Mouse (Mus musculus) left cerebral cortex, adult 9 months (tissue): ENCODE results near the gene Rflnb.

Experiments used
- DNase-seq, 2 experiments: peaks; one replicate each; pipeline ENCODE4 v3.0.0; 2022; ENCODE audit warnings: low spot score in 2 of 2

Rflnb gene

DNA sequence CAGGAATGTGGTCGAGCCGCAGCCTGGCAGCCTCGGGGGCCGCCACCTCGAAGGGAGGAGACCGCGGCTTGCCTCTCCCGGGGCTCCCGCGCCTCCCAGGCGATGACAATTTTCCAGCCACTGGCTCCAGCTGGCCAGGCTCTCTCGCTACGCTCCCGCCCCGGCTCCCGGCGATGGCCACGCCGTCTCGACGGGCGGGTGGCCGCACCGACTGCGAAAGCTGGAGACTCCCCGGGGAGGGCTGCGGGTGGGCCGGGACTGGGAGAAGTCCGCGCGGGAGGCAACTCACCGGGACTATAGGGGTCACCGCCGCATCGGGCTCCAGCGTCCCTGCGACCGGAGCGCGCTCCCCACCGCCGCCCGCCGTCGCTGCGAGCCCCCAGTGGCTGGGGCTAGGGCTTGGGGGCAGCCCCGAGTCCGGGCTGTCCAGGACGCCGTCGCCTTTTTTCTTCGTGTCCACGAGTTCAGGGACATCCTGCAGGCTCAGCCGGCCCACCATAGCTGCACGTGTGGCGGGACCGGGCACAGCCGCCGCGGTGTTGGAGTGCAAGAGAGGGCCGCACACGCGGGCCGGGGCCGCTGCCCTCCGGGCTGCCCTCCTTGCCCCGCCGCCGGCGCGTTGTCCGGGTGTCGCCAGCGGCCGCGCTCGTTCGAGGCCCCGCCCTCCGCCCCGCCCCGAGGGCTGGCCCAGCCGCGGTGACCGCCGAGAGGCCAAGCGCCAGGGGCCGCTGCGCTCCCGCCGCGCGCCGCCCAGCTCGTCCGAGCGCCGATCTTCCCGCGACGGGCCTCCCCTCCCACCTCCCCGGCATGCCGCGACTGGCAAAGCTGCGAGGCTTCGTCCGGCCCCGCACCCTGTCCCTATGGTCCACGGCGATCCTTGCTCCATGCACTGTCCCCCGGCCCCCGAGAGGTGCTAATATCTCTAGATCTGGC, at the start of gene Rflnb:
Gene Rflnb (minus strand): TSS at position 644 of the 933 bp plus-strand sequence.
- DNase-seq, result peak in 1 of 2 experiments; percentile 44

DNA sequence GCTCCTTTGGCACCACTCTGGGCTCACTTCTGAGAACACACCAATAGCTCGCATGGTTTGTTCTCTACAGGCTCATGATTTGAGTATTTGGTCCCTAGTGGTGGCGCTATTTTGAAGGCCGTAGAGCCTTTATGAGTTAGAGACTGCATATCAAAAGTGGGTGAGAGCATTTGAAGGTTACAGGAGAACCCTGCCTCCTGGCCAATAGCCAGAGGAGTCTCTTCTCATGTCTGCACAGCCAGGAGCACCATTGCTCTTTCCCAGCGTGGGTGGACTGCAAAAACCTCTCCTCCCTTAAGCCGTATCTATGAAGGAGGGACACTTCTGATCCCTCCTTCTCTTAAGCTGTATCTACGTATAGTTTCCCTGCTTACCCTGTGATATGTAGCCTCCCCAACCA, 49.8 kb upstream of the Rflnb start:
- DNase-seq, result no peak

DNA sequence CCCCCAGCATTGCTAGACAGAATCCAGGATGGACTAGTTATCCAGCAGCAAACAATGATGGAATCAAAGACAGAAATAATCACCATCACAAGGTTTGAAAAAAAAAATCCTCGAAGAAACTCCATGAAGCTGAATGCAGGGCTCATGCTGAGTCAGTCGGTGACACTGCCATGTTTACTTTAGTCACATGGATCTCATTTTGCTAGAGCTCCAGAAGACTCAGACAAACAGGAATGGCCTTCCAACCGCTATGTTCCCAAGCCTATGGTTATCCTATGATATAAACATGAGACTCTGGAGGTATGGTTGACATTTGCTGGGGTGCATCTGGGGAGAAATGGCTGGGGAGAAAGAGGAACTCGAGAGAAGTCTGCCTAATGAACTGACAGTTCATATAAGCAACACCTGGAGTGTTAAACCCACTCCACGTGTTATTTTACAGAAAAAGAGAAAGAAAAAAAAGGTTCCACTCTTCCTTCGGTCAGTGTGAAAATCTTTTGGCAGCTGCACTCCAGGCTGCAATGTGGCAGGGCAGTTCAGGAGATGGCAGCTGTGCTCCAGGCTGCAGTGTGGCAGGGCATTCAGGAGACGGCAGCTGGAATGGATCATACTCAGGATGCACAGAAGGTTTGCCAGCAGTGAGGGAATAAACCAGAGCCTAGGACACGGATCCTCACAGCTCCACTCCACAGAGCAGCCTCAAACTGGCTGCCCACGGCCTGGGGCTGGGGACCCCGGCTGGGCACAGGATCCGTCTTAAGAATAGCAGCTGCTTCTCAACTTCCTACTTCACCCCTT, 46.9 kb upstream of the Rflnb start:
- no peak for DNase-seq

DNA sequence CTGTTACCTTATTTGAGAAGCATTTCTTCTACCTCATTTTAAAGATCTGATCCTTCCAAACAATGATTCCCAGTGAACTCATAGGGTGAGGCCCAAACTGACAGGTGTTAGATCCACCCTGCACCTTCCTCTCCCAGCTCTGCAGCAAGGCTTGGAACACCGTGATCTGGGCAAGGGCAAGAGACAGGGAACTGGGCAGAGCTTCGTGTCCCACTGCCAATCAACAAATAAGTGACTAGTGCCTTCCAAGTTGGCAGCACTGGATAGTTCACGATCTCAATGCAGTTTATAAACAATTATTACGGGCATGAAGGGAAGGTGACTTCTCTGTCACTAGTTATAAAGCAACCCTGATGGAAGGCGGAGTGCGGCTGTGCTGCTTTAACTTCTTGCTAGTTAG, 42.2 kb upstream of the Rflnb start:
- no peak for DNase-seq

DNA sequence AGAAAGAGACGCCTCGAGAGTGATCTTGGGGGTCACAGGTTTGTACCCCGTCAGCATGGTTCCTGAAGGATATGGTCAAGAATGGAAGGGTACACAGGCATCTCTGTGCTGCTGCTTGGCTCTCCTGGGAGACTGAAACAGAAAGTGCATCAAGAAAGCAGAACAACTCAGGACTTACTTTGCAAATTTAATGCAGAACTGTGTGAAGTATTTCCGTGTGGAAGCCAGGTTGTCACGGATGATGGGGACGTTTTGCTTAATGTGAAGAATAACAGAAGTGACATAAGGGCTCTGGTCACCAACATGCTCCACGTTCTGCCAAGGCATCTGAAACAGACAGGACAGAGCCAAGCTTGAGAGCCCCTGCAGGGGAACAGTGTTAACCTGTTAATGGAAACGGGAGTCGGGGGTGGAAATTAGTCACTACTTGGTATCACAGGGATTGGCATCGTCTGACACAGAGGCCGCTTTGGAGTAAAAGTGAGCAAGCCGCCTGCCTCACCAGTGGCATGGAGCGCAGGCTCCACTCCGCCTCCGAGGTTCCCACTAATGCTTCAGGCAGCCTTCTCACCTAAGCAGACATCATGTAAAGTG, 39.1 kb upstream of the Rflnb start:
- DNase-seq, result no peak

DNA sequence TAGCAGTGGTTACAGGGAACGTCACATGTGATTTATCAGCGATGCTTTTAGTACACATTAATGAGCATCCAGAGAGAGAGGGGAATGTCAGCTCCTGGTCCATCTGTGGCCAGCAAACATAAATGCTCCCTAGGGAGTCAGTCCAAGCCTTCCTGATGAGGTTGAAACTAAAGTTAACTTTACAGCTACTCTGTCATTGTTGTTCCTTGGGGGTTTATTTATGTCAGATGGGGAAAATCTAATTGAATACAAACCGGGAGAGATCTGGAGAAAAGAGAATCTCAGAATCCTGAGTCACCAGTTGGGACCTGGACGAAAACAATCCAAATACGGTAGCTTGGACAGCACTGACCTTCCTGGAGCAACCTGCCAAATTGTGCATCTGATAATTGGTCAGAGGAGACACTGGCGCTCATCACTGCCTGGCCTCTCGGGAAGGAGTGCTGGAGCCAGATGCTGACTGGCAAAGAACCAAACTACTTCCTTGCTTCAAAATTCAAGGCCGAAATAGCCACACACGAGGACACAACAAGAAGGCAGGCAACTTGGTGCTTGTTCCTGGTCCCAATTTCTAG, 38.0 kb upstream of the Rflnb start:
- no peak for DNase-seq

DNA sequence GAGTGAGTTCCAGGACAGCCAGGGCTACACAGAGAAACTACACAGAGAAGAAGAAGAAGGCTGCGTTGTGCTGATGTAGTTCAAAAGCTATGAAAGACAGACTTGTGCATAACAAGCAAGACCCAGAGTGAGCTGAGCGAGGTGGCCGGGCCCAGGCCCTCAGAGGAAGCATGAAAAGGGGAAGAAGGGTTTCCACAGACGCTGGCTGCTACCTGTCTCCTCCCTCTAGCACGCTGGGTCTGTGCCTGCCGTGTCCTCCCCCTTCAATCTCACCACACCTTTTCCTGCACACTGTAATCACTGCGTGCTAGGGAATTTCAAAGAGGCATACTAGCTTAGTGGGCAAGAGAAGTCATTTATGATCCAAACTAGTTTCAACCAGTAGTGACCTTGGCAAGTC, 36.8 kb upstream of the Rflnb start:
- no peak for DNase-seq

DNA sequence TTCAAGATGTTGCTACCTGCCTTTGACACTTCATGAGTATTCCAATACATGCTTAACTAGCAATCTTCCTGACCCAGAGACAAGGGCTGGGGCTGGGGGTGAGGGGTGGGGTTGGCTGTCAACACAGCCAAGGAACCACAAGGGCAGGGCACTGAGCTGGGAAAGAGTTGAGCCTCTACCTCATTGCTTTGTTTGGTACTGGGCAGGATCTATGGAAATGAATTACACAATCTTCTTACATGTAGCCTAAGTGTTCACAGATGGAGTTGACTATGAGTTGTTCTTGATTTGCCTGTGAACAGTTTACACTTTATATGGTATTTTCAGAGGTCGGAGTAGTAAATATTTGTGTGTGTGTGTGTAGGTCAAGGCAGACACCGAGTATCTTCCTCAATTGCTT, 33.3 kb upstream of the Rflnb start:
- no peak for DNase-seq

DNA sequence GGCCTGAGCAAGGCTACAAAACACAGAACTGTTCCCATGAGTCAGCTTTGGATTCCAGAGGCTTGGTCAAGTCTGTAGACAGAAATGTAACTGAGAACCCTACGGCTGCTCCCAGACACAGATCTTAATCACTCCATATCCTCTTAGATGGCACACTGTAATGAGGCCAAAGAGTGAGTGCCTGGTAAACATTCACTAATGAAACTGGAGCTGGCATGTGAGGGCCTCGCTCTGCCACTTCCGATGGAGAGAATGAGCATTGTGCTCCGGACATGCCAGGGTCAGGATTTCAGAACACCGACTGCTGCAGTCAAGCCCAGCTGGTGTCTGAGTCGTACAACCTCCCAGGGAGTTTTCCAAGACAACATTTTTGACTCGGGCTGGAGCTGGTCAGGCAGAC, 32.4 kb upstream of the Rflnb start:
- no peak for DNase-seq

DNA sequence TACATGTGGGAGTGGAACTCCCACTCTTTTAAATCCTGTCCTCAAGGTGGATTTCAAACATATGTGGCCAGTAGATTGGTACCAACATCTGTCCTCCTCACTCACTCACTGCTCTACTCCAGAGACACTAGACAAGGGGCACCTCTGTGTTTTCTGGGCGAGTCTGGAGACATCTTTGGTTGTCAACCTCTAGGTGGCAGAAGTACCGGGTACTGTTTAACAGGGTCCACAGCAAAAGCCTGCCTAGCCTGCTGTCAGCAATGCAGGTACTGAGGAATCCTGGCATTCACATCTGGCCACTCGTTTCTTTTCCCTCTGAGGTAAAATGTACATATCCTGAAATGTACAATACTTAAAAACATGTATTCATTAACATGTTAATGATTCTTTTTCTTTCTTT, 28.9 kb upstream of the Rflnb start:
- DNase-seq, result no peak

DNA sequence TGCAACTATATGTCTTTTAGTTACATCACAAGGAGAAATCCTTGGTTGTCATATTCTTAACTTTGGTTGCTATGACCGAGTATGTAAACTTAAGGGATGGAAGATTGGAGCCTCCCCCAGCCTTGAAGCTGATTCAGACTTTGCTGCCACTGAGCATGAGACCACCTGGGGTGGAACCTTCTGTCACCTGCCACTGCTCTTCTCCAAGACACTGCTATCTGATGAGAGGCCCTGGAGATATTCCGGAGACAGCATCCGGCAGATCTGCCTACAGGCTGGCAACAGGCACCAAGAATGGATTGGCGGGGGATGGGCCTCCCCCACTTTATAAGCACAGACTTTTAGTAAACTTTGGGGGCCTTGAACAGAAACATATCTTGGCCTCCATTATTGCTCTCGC, 24.9 kb upstream of the Rflnb start:
- no peak for DNase-seq

DNA sequence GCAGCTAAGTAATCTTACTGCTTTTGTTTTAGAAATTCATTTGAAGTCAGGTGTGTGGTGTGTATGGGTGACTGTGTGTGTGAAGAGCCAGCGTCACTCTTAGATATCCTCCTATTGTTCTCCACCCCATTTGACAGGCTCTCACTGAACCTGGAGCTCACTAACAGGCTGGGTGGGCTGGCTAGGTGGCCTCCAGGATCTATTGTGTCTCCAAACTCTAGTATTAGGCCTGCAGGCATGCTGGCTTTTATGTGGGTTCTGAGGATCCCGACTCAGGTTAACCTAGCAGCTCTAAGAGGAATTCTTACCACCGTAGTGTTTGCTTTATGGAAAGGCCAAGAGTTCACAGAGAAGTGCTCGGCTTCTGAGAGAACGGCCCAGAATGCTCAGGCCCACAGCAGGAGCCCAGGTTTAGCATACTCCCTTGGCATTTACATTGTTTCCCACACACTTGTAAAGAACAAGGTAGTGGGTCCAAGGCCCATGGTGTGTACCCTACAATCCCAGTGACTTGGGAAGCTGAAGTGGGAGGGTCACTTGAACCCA, 23.5 kb upstream of the Rflnb start:
- no peak for DNase-seq

DNA sequence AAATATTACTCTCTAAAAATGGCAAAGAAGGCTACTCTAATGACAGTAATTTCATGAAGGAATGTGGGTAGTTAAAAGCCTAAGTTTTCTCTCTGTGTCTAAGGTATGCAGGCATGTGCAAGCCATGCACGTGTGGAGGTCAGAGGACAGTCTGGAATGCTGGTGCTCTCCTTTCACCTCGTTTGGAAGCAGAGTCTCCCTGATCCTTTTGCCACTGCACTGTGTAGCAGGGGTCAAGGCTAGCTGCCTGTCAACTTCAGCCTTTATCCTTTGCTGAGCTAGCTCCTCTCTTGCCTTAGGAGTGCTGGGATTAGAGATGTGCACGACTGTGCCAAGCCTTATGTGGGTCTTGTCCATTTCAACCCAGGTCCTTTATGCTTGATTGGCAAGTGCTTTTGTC, 22.9 kb upstream of the Rflnb start:
- no peak for DNase-seq

DNA sequence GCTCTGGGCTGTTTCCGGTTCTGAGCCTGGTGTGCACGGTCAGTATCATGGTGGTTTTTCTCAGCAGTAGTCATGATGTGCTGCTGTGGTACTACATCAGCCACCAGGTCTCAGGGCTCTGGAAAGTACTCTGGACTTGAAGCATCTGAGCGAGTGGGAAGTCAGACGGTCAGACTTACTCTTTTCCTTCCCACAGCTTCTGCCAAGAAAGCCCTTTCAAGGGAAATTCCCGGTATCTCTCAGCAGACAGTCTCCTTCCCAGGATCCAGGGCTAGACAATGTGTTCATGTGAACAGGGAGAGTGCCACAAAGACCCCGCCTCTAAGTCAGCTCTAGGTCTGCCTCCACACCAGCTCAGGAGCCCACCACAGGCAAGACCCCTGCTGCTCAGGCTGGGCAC, 17.8 kb upstream of the Rflnb start:
- no peak for DNase-seq

DNA sequence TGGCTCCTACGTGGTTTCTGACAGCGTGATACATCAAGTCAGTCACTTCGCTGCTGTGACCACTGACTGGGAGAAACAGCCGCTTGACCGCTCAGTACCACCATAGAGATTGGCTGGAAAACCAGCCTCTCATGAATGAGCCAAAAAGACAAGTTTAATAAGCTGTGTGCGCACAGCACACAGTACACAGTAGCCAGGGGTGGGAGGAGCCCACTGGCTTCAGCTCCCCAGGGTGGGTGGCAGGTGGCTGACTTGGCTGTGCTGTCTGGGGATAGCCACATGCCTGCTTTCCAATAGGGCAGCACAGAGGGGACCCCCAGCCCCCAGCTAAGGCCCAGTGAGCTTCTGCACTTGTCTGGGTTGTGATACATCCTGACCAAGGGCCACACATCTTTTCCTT, 16.9 kb upstream of the Rflnb start:
- DNase-seq, result no peak

DNA sequence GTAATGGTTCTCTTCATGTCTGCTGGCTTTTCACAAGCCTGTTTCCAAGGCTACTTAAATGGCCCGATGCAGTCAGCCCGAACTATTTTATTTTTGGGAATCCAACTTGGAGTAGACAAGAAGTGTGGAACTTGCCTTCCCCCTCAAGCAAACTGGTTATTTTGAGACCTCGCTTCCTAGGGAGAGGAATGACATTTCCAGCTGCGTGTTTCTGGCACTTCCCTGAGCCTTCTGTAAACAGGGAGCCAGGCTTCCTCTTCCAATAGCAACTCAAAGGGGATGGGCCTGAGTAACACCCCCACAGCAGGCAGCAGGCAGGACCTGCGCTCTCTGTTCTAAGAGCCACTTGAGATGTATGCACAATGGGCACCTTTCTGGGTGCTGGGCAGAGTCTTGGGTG, 15.3 kb upstream of the Rflnb start:
- peak; percentile 71 to 72 for DNase-seq

DNA sequence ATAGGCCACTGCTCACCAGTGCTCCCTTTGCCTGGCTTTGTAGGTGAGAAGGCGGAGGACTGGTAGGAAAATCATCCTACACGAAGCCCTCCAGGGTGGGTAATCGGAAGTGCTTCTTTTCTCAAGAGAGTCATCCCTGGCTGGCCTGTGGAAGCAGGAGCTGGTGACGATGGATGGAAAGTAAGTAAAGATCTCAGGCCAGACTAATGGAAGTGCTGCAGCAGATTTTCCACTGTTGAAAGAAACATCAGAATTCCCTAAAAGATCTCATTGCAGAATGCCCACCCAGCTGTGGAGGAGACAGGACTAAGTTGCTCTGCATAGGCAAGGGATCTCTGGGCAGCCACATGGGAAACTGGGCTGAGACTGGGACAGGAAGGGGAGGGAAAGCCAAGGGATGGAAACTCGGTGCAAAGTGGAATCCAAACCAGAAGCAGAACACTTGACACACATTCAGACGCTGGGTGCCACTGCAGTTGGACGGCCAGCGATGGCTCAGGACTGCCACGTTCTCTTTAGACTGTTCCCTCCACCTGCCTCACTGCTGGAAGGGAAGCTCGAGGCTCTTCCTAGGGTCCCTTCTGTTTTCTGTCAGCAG, 14.6 kb upstream of the Rflnb start:
- no peak for DNase-seq

DNA sequence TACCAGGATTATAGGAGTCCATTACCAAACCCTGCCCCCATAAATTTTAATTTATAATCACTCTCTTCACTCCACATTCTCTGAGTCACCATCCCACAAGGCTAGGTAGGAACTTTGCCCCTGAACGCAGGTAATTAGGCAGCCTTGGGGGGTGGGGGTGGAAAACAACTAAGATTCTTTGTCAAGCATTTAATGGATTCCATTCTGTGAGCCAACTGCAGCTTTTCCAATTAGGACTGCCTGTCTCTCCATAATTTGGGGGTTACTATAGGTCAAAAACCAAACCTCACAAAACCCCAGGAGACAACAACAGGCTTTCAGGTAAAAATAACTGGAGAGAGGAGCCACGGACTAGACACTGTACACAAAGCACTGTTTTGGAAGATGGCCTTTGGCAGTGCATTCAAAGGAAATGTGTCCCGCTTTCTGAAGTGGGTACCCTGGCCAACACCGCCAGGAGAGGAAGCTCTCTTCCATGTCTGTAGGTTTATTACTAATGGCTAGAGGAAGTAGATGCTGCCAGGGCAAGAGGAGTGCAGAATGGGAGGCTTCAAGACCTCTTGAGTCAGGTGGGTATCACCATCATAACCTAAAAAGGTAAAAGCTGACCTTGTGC, 13.3 kb upstream of the Rflnb start:
- no peak for DNase-seq

DNA sequence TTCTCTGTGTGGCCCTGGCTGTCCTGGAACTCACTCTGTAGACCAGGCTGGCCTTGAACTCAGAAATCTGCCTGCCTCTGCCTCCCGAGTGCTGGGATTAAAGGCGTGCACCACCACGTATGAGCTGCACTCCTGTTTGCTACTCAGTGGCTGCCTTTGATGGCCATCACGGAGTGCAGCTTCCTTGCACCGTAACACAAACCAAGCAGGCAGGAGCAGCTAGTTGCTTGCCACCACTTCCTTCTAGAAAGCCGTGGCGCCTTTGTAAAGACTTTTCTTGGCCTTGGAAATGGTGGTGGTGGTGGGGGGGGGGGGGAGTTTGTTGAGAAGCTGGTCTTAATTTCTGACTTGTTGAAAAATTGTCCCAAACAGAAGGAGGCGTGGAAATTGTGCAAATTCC, 12.5 kb upstream of the Rflnb start:
- no peak for DNase-seq

DNA sequence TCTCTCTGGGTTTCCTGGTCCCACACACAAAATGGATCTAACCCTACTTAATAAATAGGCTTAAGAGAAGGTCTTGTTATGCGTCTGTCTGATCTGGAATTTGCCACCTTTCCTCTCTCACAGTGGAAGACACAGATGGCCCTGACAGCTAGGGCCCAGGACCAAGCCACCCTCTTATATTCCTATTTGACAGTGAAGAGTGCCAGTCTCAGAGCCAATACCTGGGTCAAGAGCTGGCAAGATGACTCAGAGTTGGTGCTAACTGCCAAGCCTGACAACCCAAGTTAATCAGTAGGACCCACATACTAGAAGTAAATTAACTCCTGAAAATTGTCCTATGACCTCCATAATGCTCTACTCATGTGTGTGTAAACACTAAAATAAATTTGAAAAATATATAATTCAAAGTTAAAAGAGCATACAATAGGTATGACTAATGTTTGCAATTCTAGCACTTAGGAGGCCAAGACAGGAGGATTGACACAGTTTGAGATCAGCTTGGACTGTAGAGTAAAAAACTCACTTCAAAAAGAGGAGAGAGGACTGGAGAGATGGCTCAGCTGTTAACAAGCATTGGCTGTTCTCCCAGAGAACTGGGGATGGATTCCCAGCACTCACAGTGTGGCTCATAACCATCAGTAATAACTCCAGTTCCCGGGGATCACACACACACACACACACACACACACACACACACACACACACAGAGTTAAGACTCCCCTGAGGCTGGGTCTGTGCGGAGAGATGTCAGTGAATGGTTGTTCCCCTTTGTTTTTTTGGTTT, 11.9 kb upstream of the Rflnb start:
- no peak for DNase-seq
